Mouse (Mus musculus): ENCODE measurements around the gene Col6a4. TPM values are rescaled to one million over a fixed set of nuclear protein-coding genes. Genes with fewer than 3 reads are reported as not detected.

The Col6a4 gene
- polyA plus RNA-seq, 1 experiment from 2014 or later, result 66.7 TPM

GRCm38 (mm10) chr9:106053446-106053845, 43.1 kb downstream of the Col6a4 start:
- WGBS, result 91% methylated on average over 4 of the region's 4 CpGs

GRCm38 (mm10) chr9:106043921-106044503, 52.6 kb downstream of the Col6a4 start:
- H3K9me3 ChIP-seq, result no peaks in the 10 kb centered on the region
- no peak overlapping the region for H3K9ac ChIP-seq
- no peaks in the 10 kb centered on the region for H3K4me1 ChIP-seq (replicated peaks)
- H3K4me3 ChIP-seq (replicated peaks), result no peak overlapping the region
- 0 out of 2 replicates have a peak overlapping the region, but pooled peaks have one; percentile 33 for H3K27ac ChIP-seq
- H3K36me3 ChIP-seq, result no peaks in the 10 kb centered on the region
- no peak overlapping the region for H3K4me2 ChIP-seq (replicated peaks)
- H3K27me3 ChIP-seq (replicated peaks), result no peaks in the 10 kb centered on the region
- no peak for ATAC-seq
- WGBS, result 43% methylated on average over 9 of the region's 9 CpGs

More at GRCm38 (mm10) chr9:106053446-106053845, 43.1 kb downstream of the Col6a4 start:
- Histone ChIP-seq H3K27ac (no peak overlapping the region), H3K4me3 (replicated peaks) (no peak overlapping the region), H3K9me3 (no peaks in the 10 kb centered on the region), H3K4me1 (replicated peaks) (no peaks in the 10 kb centered on the region), H3K9ac (no peak overlapping the region), H3K36me3 (no peaks in the 10 kb centered on the region), H3K4me2 (replicated peaks) (no peak overlapping the region), H3K27me3 (replicated peaks) (no peaks in the 10 kb centered on the region)
- no peak for ATAC-seq

- Histone ChIP-seq H3K27me3 (replicated peaks) (no peaks in the 10 kb centered on the region), H3K9me3 (no peaks in the 10 kb centered on the region), H3K27ac (no peak overlapping the region), H3K4me2 (replicated peaks) (no peak overlapping the region), H3K9ac (no peak overlapping the region), H3K4me3 (replicated peaks) (no peak overlapping the region), H3K36me3 (no peaks in the 10 kb centered on the region), H3K4me1 (replicated peaks) (no peaks in the 10 kb centered on the region)
- no peak for ATAC-seq
- WGBS, result 76% methylated on average over 8 of the region's 8 CpGs
Measured at GRCm38 (mm10) chr9:106039915-106040659, 56.5 kb downstream of the Col6a4 start.

GRCm38 (mm10) chr9:106039276-106039675, 57.3 kb downstream of the Col6a4 start:
- Histone ChIP-seq H3K4me3 (replicated peaks) (no peak overlapping the region), H3K9me3 (no peaks in the 10 kb centered on the region), H3K4me1 (replicated peaks) (no peaks in the 10 kb centered on the region), H3K9ac (no peak overlapping the region), H3K36me3 (no peaks in the 10 kb centered on the region), H3K27ac (no peak overlapping the region), H3K27me3 (replicated peaks) (no peaks in the 10 kb centered on the region), H3K4me2 (replicated peaks) (no peak overlapping the region)
- no peak for ATAC-seq
- WGBS, result 73% methylated on average over 1 of the region's 1 CpGs

- ATAC-seq, result no peak
- Histone ChIP-seq H3K36me3 (no peaks in the 10 kb centered on the region), H3K27me3 (replicated peaks) (no peaks in the 10 kb centered on the region)
Measured at GRCm38 (mm10) chr9:106038865-106039264, 57.7 kb downstream of the Col6a4 start.

GRCm38 (mm10) chr9:106015666-106016065, 80.9 kb downstream of the Col6a4 start:
- Histone ChIP-seq H3K27me3 (replicated peaks) (no peaks in the 10 kb centered on the region), H3K9me3 (no peaks in the 10 kb centered on the region), H3K4me2 (replicated peaks) (no peak overlapping the region), H3K27ac (no peak overlapping the region), H3K4me3 (replicated peaks) (no peak overlapping the region), H3K9ac (no peak overlapping the region), H3K4me1 (replicated peaks) (no peaks in the 10 kb centered on the region), H3K36me3 (no peaks in the 10 kb centered on the region)
- ATAC-seq, result no peak
- 92% methylated on average over 3 of the region's 3 CpGs for WGBS

More at GRCm38 (mm10) chr9:106038865-106039264, 57.7 kb downstream of the Col6a4 start:
- Histone ChIP-seq H3K9me3 (no peaks in the 10 kb centered on the region), H3K27ac (no peak overlapping the region), H3K4me3 (replicated peaks) (no peak overlapping the region), H3K4me1 (replicated peaks) (no peaks in the 10 kb centered on the region), H3K9ac (no peak overlapping the region), H3K4me2 (replicated peaks) (no peak overlapping the region)
- 4% methylated on average over 4 of the region's 4 CpGs for WGBS

GRCm38 (mm10) chr9:106013139-106013538, 83.4 kb downstream of the Col6a4 start:
- Histone ChIP-seq H3K4me1 (replicated peaks) (no peaks in the 10 kb centered on the region), H3K27ac (no peak overlapping the region), H3K9ac (no peak overlapping the region), H3K27me3 (replicated peaks) (no peaks in the 10 kb centered on the region), H3K9me3 (no peaks in the 10 kb centered on the region), H3K36me3 (no peaks in the 10 kb centered on the region), H3K4me2 (replicated peaks) (no peak overlapping the region), H3K4me3 (replicated peaks) (no peak overlapping the region)
- WGBS, result 90% methylated on average over 11 of the region's 11 CpGs
- ATAC-seq, result no peak

GRCm38 (mm10) chr9:105997955-105998354, 98.6 kb downstream of the Col6a4 start:
- peaks cover 4% of the 10 kb centered on the region for H3K36me3 ChIP-seq
- H3K9me3 ChIP-seq, result no peaks in the 10 kb centered on the region
- no peak for ATAC-seq
- no peaks in the 10 kb centered on the region for H3K4me1 ChIP-seq (replicated peaks)
- H3K4me3 ChIP-seq (replicated peaks), result no peak overlapping the region
- no peak overlapping the region for H3K9ac ChIP-seq
- H3K27me3 ChIP-seq (replicated peaks), result no peaks in the 10 kb centered on the region
- H3K27ac ChIP-seq, result no peak overlapping the region
- whole genome bisulfite sequencing, result 60% methylated on average over 11 of the region's 11 CpGs
- no peak overlapping the region for H3K4me2 ChIP-seq (replicated peaks)

GRCm38 (mm10) chr9:105992425-105992824, 104.2 kb downstream of the Col6a4 start:
- Histone ChIP-seq H3K36me3 (peaks cover 4% of the 10 kb centered on the region; the same call in 1 of the 2 replicates), H3K27ac (no peak overlapping the region), H3K4me2 (replicated peaks) (no peak overlapping the region), H3K9ac (no peak overlapping the region), H3K9me3 (no peaks in the 10 kb centered on the region), H3K4me1 (replicated peaks) (no peaks in the 10 kb centered on the region), H3K4me3 (replicated peaks) (no peak overlapping the region), H3K27me3 (replicated peaks) (no peaks in the 10 kb centered on the region)
- WGBS, result 84% methylated on average over 6 of the region's 6 CpGs
- ATAC-seq, result no peak

GRCm38 (mm10) chr9:105990099-105990498, 106.5 kb downstream of the Col6a4 start:
- 73% methylated on average over 6 of the region's 6 CpGs for WGBS
- ATAC-seq, result no peak

GRCm38 (mm10) chr9:105989468-105989867, 107.1 kb downstream of the Col6a4 start:
- Histone ChIP-seq H3K27ac (no peak overlapping the region), H3K27me3 (replicated peaks) (no peaks in the 10 kb centered on the region), H3K4me3 (replicated peaks) (no peak overlapping the region), H3K9me3 (no peaks in the 10 kb centered on the region), H3K36me3 (no peaks in the 10 kb centered on the region), H3K4me1 (replicated peaks) (no peaks in the 10 kb centered on the region), H3K9ac (no peak overlapping the region), H3K4me2 (replicated peaks) (no peak overlapping the region)
- ATAC-seq, result no peak
- 85% methylated on average over 6 of the region's 6 CpGs for WGBS

More at GRCm38 (mm10) chr9:105990099-105990498, 106.5 kb downstream of the Col6a4 start:
- H3K36me3 ChIP-seq, result no peaks in the 10 kb centered on the region
- H3K9ac ChIP-seq, result no peak overlapping the region
- H3K27me3 ChIP-seq (replicated peaks), result no peaks in the 10 kb centered on the region
- H3K4me2 ChIP-seq (replicated peaks), result no peak overlapping the region
- H3K4me1 ChIP-seq (replicated peaks), result no peaks in the 10 kb centered on the region
- no peak overlapping the region for H3K4me3 ChIP-seq (replicated peaks)
- no peak overlapping the region for H3K27ac ChIP-seq
- H3K9me3 ChIP-seq, result no peaks in the 10 kb centered on the region

GRCm38 (mm10) chr9:105988096-105988495, 108.5 kb downstream of the Col6a4 start:
- no peak for ATAC-seq
- Histone ChIP-seq H3K9me3 (no peaks in the 10 kb centered on the region), H3K4me3 (replicated peaks) (no peak overlapping the region), H3K4me2 (replicated peaks) (no peak overlapping the region), H3K9ac (no peak overlapping the region), H3K4me1 (replicated peaks) (no peaks in the 10 kb centered on the region), H3K27me3 (replicated peaks) (no peaks in the 10 kb centered on the region), H3K27ac (no peak overlapping the region), H3K36me3 (no peaks in the 10 kb centered on the region)
- 67% methylated on average over 8 of the region's 8 CpGs for WGBS
